Mouse (Mus musculus) heart, embryonic 15.5 days (tissue): ENCODE data around the gene Hs3st4. TPM values are rescaled to one million over a fixed set of nuclear protein-coding genes. Genes with fewer than 3 reads are reported as not detected.

Source experiments
- ATAC-seq: fragments of 200-750 bp; cut with Nextera tagmentation; replicated peaks from 2 replicates; pipeline ENCODE4 v1.8.0; 2017; ENCODE audit warnings: low read depth, moderate TSS enrichment; ENCODE audit not compliant: insufficient number of reproducible peaks, insufficient read depth, low FRiP score
- H3K27ac ChIP-seq: fragments of 300-500 bp; sonication (generic); 2 replicates; pipeline ENCODE4 v1.5.1; 2015; ENCODE audit warnings: mild to moderate bottlenecking, inconsistent platforms
- H3K27me3 ChIP-seq: fragments of 300-500 bp; sonication (generic); 2 replicates; pipeline ENCODE4 v1.6.1; 2015; ENCODE audit warnings: inconsistent platforms
- H3K36me3 ChIP-seq: fragments of 300-500 bp; sonication (generic); 2 replicates; pipeline ENCODE4 v1.6.1; 2015; ENCODE audit warnings: mild to moderate bottlenecking, inconsistent platforms
- H3K4me1 ChIP-seq: fragments of 300-500 bp; sonication (generic); replicated peaks from 2 replicates; pipeline ENCODE4 v1.6.1; 2015; ENCODE audit warnings: inconsistent platforms
- H3K4me2 ChIP-seq: fragments of 300-500 bp; sonication (generic); 2 replicates; pipeline ENCODE4 v1.6.1; 2015; ENCODE audit warnings: inconsistent platforms, mild to moderate bottlenecking, moderate library complexity
- H3K4me3 ChIP-seq: fragments of 300-500 bp; sonication (generic); 2 replicates; pipeline ENCODE4 v1.5.1; 2015; ENCODE audit warnings: mild to moderate bottlenecking, inconsistent platforms
- H3K9ac ChIP-seq: fragments of 300-500 bp; sonication (generic); 2 replicates; pipeline ENCODE4 v1.6.1; 2015; ENCODE audit warnings: mild to moderate bottlenecking, inconsistent platforms
- H3K9me3 ChIP-seq: fragments of 300-500 bp; sonication (generic); replicated peaks from 2 replicates; pipeline ENCODE4 v1.6.1; 2016; ENCODE audit warnings: inconsistent platforms
- WGBS: fragments of 180-500 bp; shearing (Covaris S2); methylation state at CpG from one replicate; pipeline ENCODE4 v1.1.7; 2015; ENCODE audit warnings: mixed read lengths; 5-methylcytosine and 5-hydroxymethylcytosine counted together
- polyA plus RNA-seq: library from polyadenylated mRNA; unstranded; fragments of >200 nt; fragmentation: Nextera tagmentation; extraction: Ambion mirVana; gene quantifications from 2 replicates; pipeline ENCODE4 v1.2.1, GENCODE M21; 2015

Hs3st4 gene
- polyA plus RNA-seq, 1 experiment from 2014 or later: 0.58 TPM

DNA sequence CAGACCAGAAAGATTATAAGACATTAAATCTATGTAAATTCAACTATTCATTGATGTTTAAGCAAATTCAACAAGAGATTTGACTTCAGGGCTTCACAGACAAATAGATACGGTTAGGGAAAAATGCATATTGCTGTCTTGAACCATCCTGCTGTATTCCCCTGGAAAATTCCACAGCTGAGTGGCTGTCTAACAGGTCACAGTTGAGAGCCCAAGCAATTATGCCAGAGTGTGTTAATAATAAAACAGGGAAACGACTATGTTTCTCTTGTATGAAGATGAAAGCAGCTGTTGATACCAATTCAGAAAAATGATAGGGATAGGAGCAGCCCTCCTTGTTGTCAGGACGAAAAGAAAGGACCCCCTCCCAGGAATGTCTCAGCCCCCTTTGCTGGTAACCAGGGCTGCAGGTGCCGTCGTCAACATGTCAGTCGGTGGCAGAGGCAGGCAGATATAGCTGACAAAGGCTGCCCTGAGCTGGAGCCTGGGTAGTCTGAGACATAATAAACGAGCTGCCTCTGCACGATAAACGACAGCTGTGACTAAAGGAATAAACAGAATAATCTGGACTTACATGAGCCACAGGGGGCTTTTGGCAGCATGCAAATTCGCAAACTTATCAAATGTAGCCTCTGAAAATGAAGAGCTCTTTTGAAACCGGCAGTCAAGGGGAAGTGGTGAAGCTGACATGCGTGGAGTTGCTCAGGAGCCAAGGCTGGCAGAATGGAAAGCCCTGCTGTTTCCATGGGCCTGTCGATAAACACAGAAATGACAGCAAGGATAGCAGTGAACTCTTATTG, 364.7 kb downstream of the Hs3st4 start:
- H3K4me2 ChIP-seq: peak overlapping the region; percentile 31; the same call in 1 of the 2 replicates

DNA sequence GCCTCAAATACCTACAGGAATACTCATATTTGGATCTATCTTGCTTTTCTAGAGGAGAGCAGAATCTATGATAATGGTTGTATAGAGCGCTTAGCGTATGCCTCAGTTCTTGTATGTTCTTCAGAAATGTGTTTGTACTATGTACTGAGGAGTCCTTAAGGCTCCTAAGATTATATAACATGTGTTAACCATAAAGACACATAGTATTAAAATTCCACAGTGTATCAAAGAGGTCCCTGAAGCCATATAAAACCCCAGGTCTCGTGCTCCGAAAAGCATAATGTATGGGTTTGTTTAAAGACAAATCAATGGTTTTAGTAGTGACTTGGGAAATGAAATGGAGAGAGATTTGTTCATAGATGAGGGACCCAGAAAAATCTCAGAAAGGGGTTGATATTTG, 371.4 kb downstream of the Hs3st4 start:
- no peak overlapping the region for H3K4me2 ChIP-seq
- H3K9ac ChIP-seq: no peak overlapping the region
- H3K36me3 ChIP-seq: no peaks in the 10 kb centered on the region
- no peak overlapping the region for H3K4me3 ChIP-seq
- no peak overlapping the region for H3K27ac ChIP-seq
- no peaks in the 10 kb centered on the region for H3K9me3 ChIP-seq
- H3K27me3 ChIP-seq: no peaks in the 10 kb centered on the region
- ATAC-seq: no peak
- WGBS: 87% methylated on average over 4 of the region's 4 CpGs
- H3K4me1 ChIP-seq: 0 out of 2 replicates have a peak, but pooled peaks cover 2% of the 10 kb centered on the region

More for the DNA sequence above, 364.7 kb downstream of the Hs3st4 start:
- Histone ChIP-seq H3K4me3 (peak overlapping the region; percentile 13; the same call in 1 of the 2 replicates), H3K9me3 (no peaks in the 10 kb centered on the region), H3K36me3 (no peaks in the 10 kb centered on the region), H3K27ac (no peak overlapping the region), H3K9ac (no peak overlapping the region), H3K27me3 (no peaks in the 10 kb centered on the region), H3K4me1 (no peaks in the 10 kb centered on the region)
- ATAC-seq: no peak
- 37% methylated on average over 13 of the region's 13 CpGs for WGBS

DNA sequence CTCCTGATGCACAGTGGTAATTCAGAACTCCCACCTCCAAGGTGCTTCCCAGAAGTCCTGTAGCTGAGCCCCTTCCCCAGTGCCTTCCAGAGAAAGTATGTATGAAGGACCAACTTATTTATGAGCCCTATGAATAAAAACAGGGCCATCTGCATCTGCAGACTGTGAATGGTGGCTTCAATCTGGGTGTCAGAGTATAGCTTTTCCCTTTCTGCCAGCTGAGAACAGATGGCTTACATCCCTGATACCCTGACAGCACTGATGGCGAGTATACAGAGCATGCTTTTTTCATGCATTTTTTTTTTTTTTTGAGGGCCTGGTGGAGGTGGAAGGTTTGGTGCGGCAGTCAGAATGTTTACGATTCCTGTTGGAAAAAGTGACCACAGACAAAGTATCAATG, 375.4 kb downstream of the Hs3st4 start:
- WGBS: 27% methylated on average over 3 of the region's 3 CpGs
- H3K36me3 ChIP-seq: no peaks in the 10 kb centered on the region
- H3K9ac ChIP-seq: no peak overlapping the region
- ATAC-seq: no peak
- no peaks in the 10 kb centered on the region for H3K9me3 ChIP-seq
- H3K4me1 ChIP-seq: 0 out of 2 replicates have a peak, but pooled peaks cover 2% of the 10 kb centered on the region
- H3K4me3 ChIP-seq: no peak overlapping the region
- H3K27me3 ChIP-seq: no peaks in the 10 kb centered on the region
- H3K27ac ChIP-seq: no peak overlapping the region
- no peak overlapping the region for H3K4me2 ChIP-seq

DNA sequence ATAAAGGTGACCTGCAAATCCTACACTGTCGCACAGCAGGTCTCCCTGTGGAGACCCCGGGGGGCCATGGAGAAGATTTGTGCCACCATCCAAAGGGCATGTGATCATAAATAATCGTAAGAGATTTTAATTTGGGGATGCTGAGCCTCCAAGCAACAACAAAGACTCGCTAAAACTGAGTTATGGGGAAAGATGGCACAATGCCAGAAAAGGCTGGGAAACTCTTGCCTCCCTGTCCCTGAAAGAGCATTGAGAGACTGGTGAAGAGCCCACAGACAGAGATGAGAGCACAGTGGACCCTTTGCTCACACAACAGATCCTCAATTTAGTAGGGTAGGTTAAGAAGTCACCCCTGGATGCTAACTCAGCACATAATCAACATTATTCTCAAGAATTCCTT, 377.2 kb downstream of the Hs3st4 start:
- no peak overlapping the region for H3K4me3 ChIP-seq
- no peak overlapping the region for H3K9ac ChIP-seq
- H3K9me3 ChIP-seq: no peaks in the 10 kb centered on the region
- no peaks in the 10 kb centered on the region for H3K27me3 ChIP-seq
- no peaks in the 10 kb centered on the region for H3K36me3 ChIP-seq
- H3K4me1 ChIP-seq: 0 out of 2 replicates have a peak, but pooled peaks cover 2% of the 10 kb centered on the region
- 71% methylated on average over 4 of the region's 4 CpGs for WGBS
- ATAC-seq: no peak
- H3K4me2 ChIP-seq: no peak overlapping the region
- H3K27ac ChIP-seq: no peak overlapping the region

DNA sequence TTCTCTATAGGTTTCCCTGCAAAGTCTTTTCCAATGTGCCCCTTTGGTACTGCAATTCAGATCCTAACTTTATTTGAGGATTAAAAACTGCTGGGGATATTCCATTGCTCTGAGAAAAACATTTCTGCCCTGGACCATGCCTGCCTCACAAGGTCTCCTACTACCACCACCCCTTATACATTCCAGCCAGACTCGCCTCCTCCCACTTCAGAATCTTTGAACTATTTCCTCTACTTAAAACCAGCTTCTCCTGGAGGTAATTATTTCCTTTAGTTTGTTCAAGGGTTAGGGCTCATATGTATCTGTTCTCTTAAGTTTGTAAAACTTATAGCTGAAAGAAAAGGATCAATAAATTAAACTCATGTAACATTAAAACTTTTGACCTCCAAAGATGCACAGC, 389.6 kb downstream of the Hs3st4 start:
- WGBS: 53% methylated on average over 1 of the region's 1 CpGs
- H3K4me3 ChIP-seq: no peak overlapping the region

DNA sequence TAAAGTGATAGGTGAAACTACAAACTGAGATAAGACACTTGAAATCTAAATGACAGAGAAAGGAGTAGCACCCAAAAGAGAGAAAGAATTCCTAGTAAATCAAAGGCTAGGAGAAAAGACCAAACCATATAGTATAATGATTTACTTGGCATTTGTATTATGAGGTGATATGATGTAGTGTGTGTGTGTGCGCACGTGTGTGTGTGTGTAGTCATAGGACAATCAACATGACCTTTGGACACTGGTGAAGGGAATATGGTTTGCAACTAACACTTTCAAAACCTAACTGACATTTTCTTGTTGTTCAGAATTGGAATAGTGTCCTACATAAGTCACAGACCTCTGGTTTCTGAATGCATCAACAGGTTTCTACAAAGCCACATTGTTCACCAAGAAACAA, 390.0 kb downstream of the Hs3st4 start:
- WGBS: 85% methylated on average over 2 of the region's 2 CpGs
- H3K36me3 ChIP-seq: no peaks in the 10 kb centered on the region
- ATAC-seq: no peak
- H3K4me1 ChIP-seq: no peaks in the 10 kb centered on the region
- H3K9ac ChIP-seq: no peak overlapping the region
- H3K4me3 ChIP-seq: no peak overlapping the region
- no peaks in the 10 kb centered on the region for H3K27me3 ChIP-seq
- H3K9me3 ChIP-seq: no peaks in the 10 kb centered on the region
- no peak overlapping the region for H3K27ac ChIP-seq
- no peak overlapping the region for H3K4me2 ChIP-seq

More for the DNA sequence above, 389.6 kb downstream of the Hs3st4 start:
- Histone ChIP-seq H3K27ac (no peak overlapping the region), H3K9ac (no peak overlapping the region), H3K4me2 (no peak overlapping the region), H3K9me3 (no peaks in the 10 kb centered on the region), H3K36me3 (no peaks in the 10 kb centered on the region), H3K27me3 (no peaks in the 10 kb centered on the region), H3K4me1 (no peaks in the 10 kb centered on the region)
- no peak for ATAC-seq

DNA sequence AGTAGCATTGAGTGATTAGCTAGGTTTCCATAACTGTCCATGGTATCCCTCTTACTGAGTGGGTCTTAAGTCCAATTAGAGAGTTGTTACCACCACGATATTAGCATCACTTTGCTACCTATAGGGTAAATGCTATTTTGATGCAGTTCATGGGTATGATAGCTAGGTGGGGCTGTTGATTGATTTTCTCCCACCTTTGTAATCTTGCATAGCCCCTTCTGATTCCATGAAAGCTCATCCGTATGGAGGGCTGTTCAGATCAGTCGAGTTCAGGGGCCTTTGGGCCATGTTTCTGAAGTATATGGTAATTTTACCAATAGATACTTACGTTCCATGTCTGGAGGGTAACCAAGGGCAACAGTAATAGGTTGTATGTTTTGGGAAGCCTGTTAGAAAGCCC, 400.8 kb downstream of the Hs3st4 start:
- WGBS: 31% methylated on average over 4 of the region's 4 CpGs
- H3K4me3 ChIP-seq: no peak overlapping the region
- no peaks in the 10 kb centered on the region for H3K36me3 ChIP-seq
- ATAC-seq: no peak
- H3K27me3 ChIP-seq: no peaks in the 10 kb centered on the region
- H3K9ac ChIP-seq: no peak overlapping the region
- no peaks in the 10 kb centered on the region for H3K4me1 ChIP-seq
- H3K9me3 ChIP-seq: no peaks in the 10 kb centered on the region
- no peak overlapping the region for H3K4me2 ChIP-seq
- H3K27ac ChIP-seq: no peak overlapping the region

DNA sequence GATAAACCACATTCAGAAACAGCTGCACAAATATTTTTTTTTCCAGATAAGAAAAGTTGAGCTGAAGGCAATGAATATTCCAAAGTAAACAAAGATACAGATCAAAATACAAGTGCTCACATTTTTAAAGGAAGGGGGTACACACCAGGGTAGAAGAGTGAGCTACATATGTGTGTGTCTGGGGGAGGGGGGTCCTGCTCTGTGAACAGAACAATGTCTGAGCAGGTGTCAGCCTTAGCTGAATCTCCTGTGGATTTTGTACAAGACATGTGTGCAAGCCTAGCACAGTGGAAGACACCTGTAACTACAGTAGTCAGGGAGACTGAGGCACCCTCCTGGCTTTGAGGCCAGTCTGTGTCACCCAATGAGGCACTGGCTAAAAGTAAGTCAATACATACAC, 416.5 kb downstream of the Hs3st4 start:
- Histone ChIP-seq H3K4me1 (no peaks in the 10 kb centered on the region), H3K4me2 (no peak overlapping the region), H3K9me3 (no peaks in the 10 kb centered on the region), H3K9ac (no peak overlapping the region), H3K27ac (no peak overlapping the region), H3K4me3 (no peak overlapping the region), H3K36me3 (no peaks in the 10 kb centered on the region), H3K27me3 (no peaks in the 10 kb centered on the region)
- ATAC-seq: no peak

DNA sequence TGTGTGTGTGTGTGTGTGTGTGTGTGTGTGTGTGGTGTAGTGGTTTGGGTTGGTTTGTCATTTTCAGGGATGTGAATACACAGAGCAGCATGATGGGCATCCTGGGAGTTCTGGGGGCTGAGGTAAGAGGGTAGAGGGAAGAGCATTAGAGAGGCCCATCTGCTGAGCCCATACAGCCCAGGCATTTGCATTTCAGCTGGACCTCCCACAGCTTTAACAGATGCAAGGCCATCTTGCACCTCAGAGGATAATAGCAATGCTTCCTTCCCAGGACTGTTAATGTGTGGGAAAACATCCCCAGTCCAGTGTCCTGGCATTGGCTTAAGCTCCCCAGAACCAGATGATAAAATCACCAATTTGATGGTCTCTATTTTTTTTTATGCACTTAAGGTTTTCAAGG, 444.3 kb downstream of the Hs3st4 start:
- H3K9me3 ChIP-seq: no peaks in the 10 kb centered on the region
- no peak overlapping the region for H3K4me2 ChIP-seq
- ATAC-seq: no peak

More for the DNA sequence above, 444.3 kb downstream of the Hs3st4 start:
- Histone ChIP-seq H3K4me3 (no peak overlapping the region), H3K36me3 (no peaks in the 10 kb centered on the region), H3K4me1 (no peaks in the 10 kb centered on the region), H3K27ac (no peak overlapping the region), H3K9ac (no peak overlapping the region), H3K27me3 (no peaks in the 10 kb centered on the region)
